Mouse (Mus musculus): ENCODE results near the gene Adgrl2. TPM values are rescaled to one million over a fixed set of nuclear protein-coding genes. Genes with fewer than 3 reads are reported as not detected.

Adgrl2 gene
- polyA plus RNA-seq, 1 experiment from 2014 or later: 83.2 TPM

- Histone ChIP-seq H3K4me3 (ENCODE audit: low read depth, low read length) (no peak overlapping the region), H3K4me2 (no peak overlapping the region), H3K36me3 (ENCODE audit: insufficient read depth) (no peaks in the 10 kb centered on the region), H3K9me3 (ENCODE audit: low read depth, low read length) (no peaks in the 10 kb centered on the region), H3K27me3 (ENCODE audit: insufficient read depth, low read length) (no peaks in the 10 kb centered on the region), H3K4me1 (ENCODE audit: insufficient read depth) (0 out of 2 replicates have a peak, but pooled peaks cover 3% of the 10 kb centered on the region), H3K9ac (no peak overlapping the region), H3K27ac (ENCODE audit: low read depth) (no peak overlapping the region)
- no peak for TF ChIP-seq CTCF (IDR thresholded peaks at IDR 0.05; ENCODE audit: low read depth)
- ATAC-seq (ENCODE audit: insufficient read depth) (no peak), DNase-seq (no peak)
- 77% methylated on average over 6 of the region's 6 CpGs for WGBS
Measured at GRCm38 (mm10) chr3:148912536-148912935, 77.8 kb downstream of the Adgrl2 start.

GRCm38 (mm10) chr3:148907873-148908272 lies 82.5 kb downstream of the Adgrl2 start:
- no peak overlapping the region for H3K9ac ChIP-seq
- 71% methylated on average over 3 of the region's 3 CpGs for WGBS
- no peaks in the 10 kb centered on the region for H3K36me3 ChIP-seq (ENCODE audit: insufficient read depth)
- DNase-seq (no peak), ATAC-seq (ENCODE audit: insufficient read depth) (no peak)
- H3K9me3 ChIP-seq (ENCODE audit: low read depth, low read length): no peaks in the 10 kb centered on the region
- no peak overlapping the region for H3K27ac ChIP-seq (ENCODE audit: low read depth)
- H3K4me1 ChIP-seq (ENCODE audit: insufficient read depth): peaks cover 6% of the 10 kb centered on the region; the same call in 1 of the 2 replicates
- H3K27me3 ChIP-seq (ENCODE audit: insufficient read depth, low read length): no peaks in the 10 kb centered on the region
- TF ChIP-seq CTCF (IDR thresholded peaks at IDR 0.05; ENCODE audit: low read depth): no peak
- no peak overlapping the region for H3K4me2 ChIP-seq
- no peak overlapping the region for H3K4me3 ChIP-seq (ENCODE audit: low read depth, low read length)

- WGBS: 45% methylated on average over 6 of the region's 6 CpGs
- DNase-seq: peak; percentile 46
- no peaks in the 10 kb centered on the region for H3K36me3 ChIP-seq (ENCODE audit: insufficient read depth)
Measured at GRCm38 (mm10) chr3:148907024-148907778, 83.2 kb downstream of the Adgrl2 start.

DNA sequence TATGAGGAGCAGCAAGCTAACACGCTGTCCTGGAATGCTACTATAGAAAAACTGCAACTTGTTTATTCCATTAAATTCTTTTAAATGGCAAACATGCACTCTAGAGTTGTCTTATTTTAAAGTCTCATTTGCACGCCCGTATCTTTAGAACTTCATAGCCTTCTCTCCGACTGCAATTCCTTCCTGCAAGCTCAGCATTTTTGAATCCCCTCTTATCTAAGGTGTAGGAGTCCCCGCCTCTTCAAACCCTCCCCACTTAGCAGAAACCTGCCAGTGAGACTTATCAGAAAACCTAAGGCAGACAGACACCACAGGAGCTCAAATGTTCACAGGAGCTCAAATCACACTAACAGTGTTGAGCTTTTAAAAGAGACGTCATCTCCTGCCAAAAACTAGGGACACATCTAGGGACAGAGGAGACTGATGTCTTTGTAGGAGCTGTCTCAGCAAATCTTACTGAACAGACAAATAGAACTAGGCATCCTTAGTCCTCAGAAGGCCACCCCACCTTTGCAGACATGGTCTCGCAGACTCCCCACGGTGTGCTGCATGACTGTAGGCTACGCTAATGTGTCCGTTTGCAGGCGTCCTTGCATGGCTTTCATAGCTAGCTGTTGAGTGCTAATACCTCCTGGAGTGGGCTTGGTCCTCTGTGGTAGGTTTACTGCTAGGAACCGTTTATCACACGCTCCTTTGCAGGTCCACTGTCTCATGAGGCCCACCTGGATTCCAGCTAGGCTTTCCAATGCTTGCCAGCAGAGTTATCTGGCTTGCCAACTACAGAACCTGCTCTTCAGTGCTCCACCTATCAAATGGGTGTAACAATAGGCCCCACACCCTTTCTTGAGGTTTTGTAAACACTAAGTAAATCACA lies 84.2 kb downstream of the Adgrl2 start:
- H3K27ac ChIP-seq (ENCODE audit: low read depth): no peak overlapping the region
- no peak for TF ChIP-seq CTCF (IDR thresholded peaks at IDR 0.05; ENCODE audit: low read depth)
- H3K4me1 ChIP-seq (ENCODE audit: insufficient read depth): peaks cover 6% of the 10 kb centered on the region
- DNase-seq: no peak
- H3K9me3 ChIP-seq (ENCODE audit: low read depth, low read length): no peaks in the 10 kb centered on the region
- H3K4me3 ChIP-seq (ENCODE audit: low read depth, low read length): no peak overlapping the region
- ATAC-seq (ENCODE audit: insufficient read depth): peak; percentile 19; the same call in 1 of the 2 replicates
- 63% methylated on average over 13 of the region's 13 CpGs for WGBS
- no peaks in the 10 kb centered on the region for H3K27me3 ChIP-seq (ENCODE audit: insufficient read depth, low read length)
- no peak overlapping the region for H3K4me2 ChIP-seq
- no peak overlapping the region for H3K9ac ChIP-seq
- no peaks in the 10 kb centered on the region for H3K36me3 ChIP-seq (ENCODE audit: insufficient read depth)

More at GRCm38 (mm10) chr3:148907024-148907778, 83.2 kb downstream of the Adgrl2 start:
- TF ChIP-seq CTCF (IDR thresholded peaks at IDR 0.05; ENCODE audit: low read depth): no peak
- H3K9me3 ChIP-seq (ENCODE audit: low read depth, low read length): no peaks in the 10 kb centered on the region
- no peak overlapping the region for H3K9ac ChIP-seq
- H3K4me1 ChIP-seq (ENCODE audit: insufficient read depth): peaks cover 6% of the 10 kb centered on the region
- no peak overlapping the region for H3K4me3 ChIP-seq (ENCODE audit: low read depth, low read length)
- no peak overlapping the region for H3K27ac ChIP-seq (ENCODE audit: low read depth)
- peak; percentile 67; the same call in 1 of the 2 replicates for ATAC-seq (ENCODE audit: insufficient read depth)
- no peaks in the 10 kb centered on the region for H3K27me3 ChIP-seq (ENCODE audit: insufficient read depth, low read length)
- H3K4me2 ChIP-seq: no peak overlapping the region

- Histone ChIP-seq H3K36me3 (ENCODE audit: insufficient read depth) (no peaks in the 10 kb centered on the region), H3K9ac (no peak overlapping the region), H3K4me1 (ENCODE audit: insufficient read depth) (peaks cover 6% of the 10 kb centered on the region), H3K27ac (ENCODE audit: low read depth) (no peak overlapping the region), H3K27me3 (ENCODE audit: insufficient read depth, low read length) (no peaks in the 10 kb centered on the region), H3K4me2 (no peak overlapping the region), H3K9me3 (ENCODE audit: low read depth, low read length) (no peaks in the 10 kb centered on the region), H3K4me3 (ENCODE audit: low read depth, low read length) (no peak overlapping the region)
- no peak for TF ChIP-seq CTCF (IDR thresholded peaks at IDR 0.05; ENCODE audit: low read depth)
- ATAC-seq (ENCODE audit: insufficient read depth) (no peak), DNase-seq (no peak)
- 73% methylated on average over 7 of the region's 7 CpGs for WGBS
Measured at GRCm38 (mm10) chr3:148905435-148905834, 84.9 kb downstream of the Adgrl2 start.

GRCm38 (mm10) chr3:148899857-148900256 lies 90.5 kb downstream of the Adgrl2 start:
- no peak overlapping the region for H3K9ac ChIP-seq
- no peak overlapping the region for H3K4me2 ChIP-seq
- no peak overlapping the region for H3K4me3 ChIP-seq (ENCODE audit: low read depth, low read length)
- H3K4me1 ChIP-seq (ENCODE audit: insufficient read depth): no peaks in the 10 kb centered on the region; the same call in 1 of the 2 replicates
- TF ChIP-seq CTCF (IDR thresholded peaks at IDR 0.05; ENCODE audit: low read depth): no peak
- no peaks in the 10 kb centered on the region for H3K27me3 ChIP-seq (ENCODE audit: insufficient read depth, low read length)
- 0 out of 2 replicates have a peak, but pooled peaks cover 9% of the 10 kb centered on the region for H3K36me3 ChIP-seq (ENCODE audit: insufficient read depth)
- ATAC-seq (ENCODE audit: insufficient read depth) (no peak), DNase-seq (no peak)
- H3K27ac ChIP-seq (ENCODE audit: low read depth): no peak overlapping the region
- no peaks in the 10 kb centered on the region for H3K9me3 ChIP-seq (ENCODE audit: low read depth, low read length)
- 41% methylated on average over 6 of the region's 6 CpGs for WGBS

GRCm38 (mm10) chr3:148899416-148899815 lies 90.9 kb downstream of the Adgrl2 start:
- ATAC-seq (ENCODE audit: insufficient read depth): 0 out of 2 replicates have a peak, but pooled peaks have one; percentile 45

More at GRCm38 (mm10) chr3:148899416-148899815, 90.9 kb downstream of the Adgrl2 start:
- H3K9me3 ChIP-seq (ENCODE audit: low read depth, low read length): no peaks in the 10 kb centered on the region
- no peak overlapping the region for H3K4me2 ChIP-seq
- H3K36me3 ChIP-seq (ENCODE audit: insufficient read depth): 0 out of 2 replicates have a peak, but pooled peaks cover 11% of the 10 kb centered on the region
- H3K4me3 ChIP-seq (ENCODE audit: low read depth, low read length): no peak overlapping the region
- no peak for TF ChIP-seq CTCF (IDR thresholded peaks at IDR 0.05; ENCODE audit: low read depth)
- H3K27ac ChIP-seq (ENCODE audit: low read depth): no peak overlapping the region
- H3K9ac ChIP-seq: no peak overlapping the region
- no peak for DNase-seq
- H3K4me1 ChIP-seq (ENCODE audit: insufficient read depth): no peaks in the 10 kb centered on the region; the same call in 1 of the 2 replicates
- 45% methylated on average over 6 of the region's 6 CpGs for WGBS
- no peaks in the 10 kb centered on the region for H3K27me3 ChIP-seq (ENCODE audit: insufficient read depth, low read length)
